Mouse (Mus musculus): ENCODE results near the gene Pga5. TPM values are rescaled to one million over a fixed set of nuclear protein-coding genes. Genes with fewer than 3 reads are reported as not detected.

Gene Pga5
- polyA plus RNA-seq, 1 experiment, result not detected

DNA sequence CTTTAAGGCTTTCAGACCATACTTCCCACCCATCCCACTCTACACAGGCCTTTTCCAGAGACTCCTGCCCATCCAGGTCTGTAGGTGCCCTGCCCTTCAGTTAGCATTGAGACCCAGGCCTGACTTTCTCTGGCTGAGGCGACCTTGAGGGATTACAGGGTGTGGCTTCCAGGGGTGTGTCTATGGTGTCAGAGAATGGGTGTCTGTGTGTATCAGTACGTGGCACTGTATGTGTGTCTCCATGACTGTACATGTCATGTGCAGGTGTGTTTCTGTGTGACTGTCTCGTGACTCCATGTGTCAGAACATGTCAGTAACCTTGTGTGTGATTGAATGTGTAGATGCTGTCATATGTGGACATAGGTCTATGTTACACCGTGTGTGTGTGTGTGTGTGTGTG is 6.6 kb downstream of the Pga5 start:
- TF ChIP-seq CTCF (IDR thresholded peaks at IDR 0.05; ENCODE audit: control insufficient read depth, insufficient read depth, low read length) (no peak), POLR2A (IDR thresholded peaks at IDR 0.05; ENCODE audit: borderline replicate concordance, control insufficient read depth, low read depth, low read length) (no peak)
- H3K4me3 ChIP-seq (replicated peaks; ENCODE audit: control insufficient read depth, low read depth, low read length), result no peak overlapping the region
- 74% methylated on average over 4 of the region's 4 CpGs for WGBS

DNA sequence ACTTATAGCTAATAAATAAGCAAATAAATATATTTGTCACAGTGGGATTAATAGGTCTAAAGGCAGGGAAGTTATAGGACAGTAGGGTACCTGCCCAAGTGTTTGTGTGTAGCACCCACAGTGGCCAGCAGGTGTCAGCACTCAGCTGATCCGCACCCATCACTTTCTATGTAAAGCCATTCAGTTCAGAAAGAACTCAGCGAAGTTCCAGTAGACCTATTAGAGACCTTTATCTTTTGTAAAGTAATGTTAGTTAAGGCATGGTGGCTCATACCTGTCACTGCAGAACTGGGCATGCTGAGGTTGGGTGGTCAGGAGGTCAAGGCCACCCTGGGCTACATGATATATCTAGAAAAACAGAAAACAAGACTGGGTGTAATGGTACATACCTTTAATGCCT is 12.4 kb downstream of the Pga5 start:
- no peak overlapping the region for H3K27ac ChIP-seq (ENCODE audit: control insufficient read depth, insufficient read depth, low read depth, low read length, poor library complexity)
- WGBS, result 6% methylated on average over 2 of the region's 2 CpGs

More for the DNA sequence above, 6.6 kb downstream of the Pga5 start:
- Histone ChIP-seq H3K27ac (ENCODE audit: control insufficient read depth, insufficient read depth, low read depth, low read length, poor library complexity) (no peak overlapping the region), H3K4me1 (ENCODE audit: control insufficient read depth, insufficient read depth, low read length) (no peaks in the 10 kb centered on the region)

DNA sequence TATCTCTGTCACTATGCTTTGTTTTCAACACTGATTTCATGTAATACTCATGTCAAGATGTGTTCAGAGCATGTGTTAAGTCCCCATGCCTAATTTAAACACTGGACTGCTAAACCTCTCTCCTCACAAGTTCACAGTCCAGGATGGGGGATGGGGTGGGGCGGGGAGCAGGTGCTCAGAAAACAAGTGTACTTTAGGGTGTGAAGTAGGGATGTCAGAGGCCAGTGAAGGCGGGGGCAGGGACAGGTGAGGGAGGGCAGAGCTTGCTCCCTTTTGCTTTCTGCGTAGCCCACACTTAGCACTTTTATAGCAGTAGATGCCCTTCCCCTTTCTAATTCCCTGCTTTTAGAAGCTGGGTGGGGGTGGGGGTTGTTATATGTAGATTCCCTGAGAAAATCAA is 12.8 kb downstream of the Pga5 start:
- Histone ChIP-seq H3K27ac (ENCODE audit: control insufficient read depth, insufficient read depth, low read depth, low read length, poor library complexity) (no peak overlapping the region), H3K4me3 (replicated peaks; ENCODE audit: control insufficient read depth, low read depth, low read length) (no peak overlapping the region), H3K4me1 (ENCODE audit: control insufficient read depth, insufficient read depth, low read length) (peaks cover 2% of the 10 kb centered on the region; the same call in 1 of the 2 replicates)
- no peak for TF ChIP-seq CTCF (IDR thresholded peaks at IDR 0.05; ENCODE audit: control insufficient read depth, insufficient read depth, low read length)
- no peak for TF ChIP-seq POLR2A (IDR thresholded peaks at IDR 0.05; ENCODE audit: borderline replicate concordance, control insufficient read depth, low read depth, low read length)
- 64% methylated on average over 3 of the region's 3 CpGs for WGBS

More for the DNA sequence above, 12.4 kb downstream of the Pga5 start:
- H3K4me1 ChIP-seq (ENCODE audit: control insufficient read depth, insufficient read depth, low read length), result peaks cover 2% of the 10 kb centered on the region; the same call in 1 of the 2 replicates
- TF ChIP-seq POLR2A (IDR thresholded peaks at IDR 0.05; ENCODE audit: borderline replicate concordance, control insufficient read depth, low read depth, low read length) (no peak), CTCF (IDR thresholded peaks at IDR 0.05; ENCODE audit: control insufficient read depth, insufficient read depth, low read length) (peak; percentile 94)
- no peak overlapping the region for H3K4me3 ChIP-seq (replicated peaks; ENCODE audit: control insufficient read depth, low read depth, low read length)

DNA sequence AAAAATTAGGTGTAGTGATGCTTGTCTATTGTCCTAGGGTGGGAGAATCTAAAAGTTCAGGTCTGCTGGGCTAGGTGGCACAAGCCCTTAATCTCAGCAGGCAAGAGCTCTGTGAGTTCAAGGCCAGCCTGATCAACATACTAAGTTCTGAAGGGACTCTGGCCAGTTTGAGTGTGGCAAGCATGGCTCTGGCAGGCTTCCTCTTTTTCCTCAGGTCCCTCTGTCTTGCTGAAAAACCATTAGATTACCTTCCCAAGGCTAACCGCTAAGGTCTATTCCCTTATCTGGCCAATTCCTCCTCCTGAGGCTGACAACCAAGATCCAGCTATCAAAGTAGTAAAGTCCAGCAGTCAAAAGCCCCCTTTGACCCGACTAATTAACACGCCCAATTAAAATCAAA is 15.2 kb downstream of the Pga5 start:
- TF ChIP-seq POLR2A (IDR thresholded peaks at IDR 0.05; ENCODE audit: borderline replicate concordance, control insufficient read depth, low read depth, low read length) (no peak), CTCF (IDR thresholded peaks at IDR 0.05; ENCODE audit: control insufficient read depth, insufficient read depth, low read length) (no peak)
- H3K4me1 ChIP-seq (ENCODE audit: control insufficient read depth, insufficient read depth, low read length), result peaks cover 2% of the 10 kb centered on the region; the same call in 1 of the 2 replicates
- WGBS, result 38% methylated on average over 3 of the region's 3 CpGs
- no peak overlapping the region for H3K4me3 ChIP-seq (replicated peaks; ENCODE audit: control insufficient read depth, low read depth, low read length)
- peak overlapping the region; percentile 56; the same call in 1 of the 2 replicates for H3K27ac ChIP-seq (ENCODE audit: control insufficient read depth, insufficient read depth, low read depth, low read length, poor library complexity)

DNA sequence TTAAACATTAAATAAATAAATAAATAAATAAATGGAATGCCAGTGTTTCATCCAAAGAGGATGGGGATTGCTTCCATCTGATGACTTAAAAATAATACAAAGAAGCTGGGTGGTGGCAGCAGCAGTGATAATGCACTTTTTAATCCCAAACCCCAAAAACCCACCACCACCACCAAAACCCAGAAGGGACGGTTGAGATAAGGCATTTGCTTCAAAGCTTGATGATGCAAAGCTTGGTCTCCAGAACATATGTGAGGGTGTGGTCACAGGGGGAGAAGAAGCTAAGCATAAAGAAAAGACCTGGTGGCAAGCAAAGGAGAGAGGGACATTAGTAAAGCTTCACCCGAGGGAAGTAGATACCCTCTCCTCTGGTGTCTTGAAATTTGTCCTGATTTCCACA is 16.0 kb downstream of the Pga5 start:
- no peak overlapping the region for H3K4me3 ChIP-seq (replicated peaks; ENCODE audit: control insufficient read depth, low read depth, low read length)
- TF ChIP-seq POLR2A (IDR thresholded peaks at IDR 0.05; ENCODE audit: borderline replicate concordance, control insufficient read depth, low read depth, low read length), result no peak
- no peak for TF ChIP-seq CTCF (IDR thresholded peaks at IDR 0.05; ENCODE audit: control insufficient read depth, insufficient read depth, low read length)
- 49% methylated on average over 2 of the region's 2 CpGs for WGBS
- peaks cover 2% of the 10 kb centered on the region; the same call in 1 of the 2 replicates for H3K4me1 ChIP-seq (ENCODE audit: control insufficient read depth, insufficient read depth, low read length)
- H3K27ac ChIP-seq (ENCODE audit: control insufficient read depth, insufficient read depth, low read depth, low read length, poor library complexity), result peak overlapping the region; percentile 56

DNA sequence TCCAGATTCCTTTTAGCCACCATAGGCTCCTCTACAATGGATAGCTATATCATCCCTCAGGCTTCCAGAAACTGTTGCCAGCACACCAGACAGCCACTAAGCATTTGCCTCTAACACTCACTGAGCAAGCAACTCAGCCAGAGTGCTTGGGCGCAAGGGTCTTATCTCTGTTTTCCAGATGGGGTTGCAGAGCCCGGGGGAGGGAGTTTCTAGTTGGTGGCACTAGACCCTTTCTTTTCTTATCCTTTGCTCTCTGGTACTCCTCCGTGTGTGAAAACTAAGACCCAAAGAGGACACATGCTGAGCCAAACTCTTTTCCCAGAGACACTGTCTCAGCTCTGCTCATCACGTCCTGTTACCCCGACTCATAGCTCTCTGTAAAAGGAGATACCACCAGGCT is 16.5 kb downstream of the Pga5 start:
- Histone ChIP-seq H3K4me3 (replicated peaks; ENCODE audit: control insufficient read depth, low read depth, low read length) (no peak overlapping the region), H3K27ac (ENCODE audit: control insufficient read depth, insufficient read depth, low read depth, low read length, poor library complexity) (peak overlapping the region; percentile 79), H3K4me1 (ENCODE audit: control insufficient read depth, insufficient read depth, low read length) (peaks cover 2% of the 10 kb centered on the region; the same call in 1 of the 2 replicates)
- 64% methylated on average over 5 of the region's 5 CpGs for WGBS
- TF ChIP-seq CTCF (IDR thresholded peaks at IDR 0.05; ENCODE audit: control insufficient read depth, insufficient read depth, low read length) (no peak), POLR2A (IDR thresholded peaks at IDR 0.05; ENCODE audit: borderline replicate concordance, control insufficient read depth, low read depth, low read length) (no peak)

DNA sequence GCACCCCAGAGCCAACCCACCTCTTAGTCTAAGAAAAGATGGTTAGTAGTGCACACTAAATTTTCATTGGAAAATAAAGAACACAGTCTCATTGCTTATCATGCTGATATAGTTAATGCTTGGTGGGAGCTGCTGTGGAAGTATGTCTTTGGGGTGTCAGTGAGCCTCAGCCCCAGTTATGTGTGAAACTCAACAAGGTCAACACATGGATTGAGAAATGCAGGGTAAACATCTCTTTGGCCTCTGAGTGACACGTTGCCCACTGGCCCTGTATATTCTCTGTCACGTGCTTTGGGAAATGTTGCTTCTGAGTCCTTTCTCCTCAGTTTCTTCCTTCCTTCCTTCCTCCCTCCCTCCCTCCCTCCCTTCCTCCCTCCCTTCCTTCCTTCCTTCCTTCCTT is 19.5 kb downstream of the Pga5 start:
- H3K27ac ChIP-seq (ENCODE audit: control insufficient read depth, insufficient read depth, low read depth, low read length, poor library complexity), result no peak overlapping the region
- H3K4me3 ChIP-seq (replicated peaks; ENCODE audit: control insufficient read depth, low read depth, low read length), result no peak overlapping the region
- H3K4me1 ChIP-seq (ENCODE audit: control insufficient read depth, insufficient read depth, low read length), result peaks cover 2% of the 10 kb centered on the region; the same call in 1 of the 2 replicates
- WGBS, result 70% methylated on average over 2 of the region's 2 CpGs
- TF ChIP-seq CTCF (IDR thresholded peaks at IDR 0.05; ENCODE audit: control insufficient read depth, insufficient read depth, low read length), result no peak
- no peak for TF ChIP-seq POLR2A (IDR thresholded peaks at IDR 0.05; ENCODE audit: borderline replicate concordance, control insufficient read depth, low read depth, low read length)

DNA sequence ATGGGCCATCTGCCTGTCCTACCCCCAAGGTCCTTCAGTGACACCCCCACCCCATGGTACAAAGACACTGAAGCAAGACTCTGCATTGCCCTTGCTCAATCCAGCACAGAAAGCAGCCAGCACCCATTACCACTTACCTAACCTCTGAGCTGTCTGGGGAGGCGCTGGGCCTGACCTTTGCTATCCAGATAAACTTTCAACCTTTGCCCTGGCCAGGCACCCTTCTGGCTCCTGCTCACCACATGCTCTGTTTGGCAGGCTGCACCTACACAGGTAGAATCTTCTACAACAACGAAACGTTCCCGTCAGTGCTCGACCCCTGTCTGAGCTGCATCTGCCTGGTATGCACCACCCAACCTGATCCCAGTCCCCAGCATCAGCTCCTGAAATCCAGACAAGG is 20.1 kb downstream of the Pga5 start:
- H3K4me1 ChIP-seq (ENCODE audit: control insufficient read depth, insufficient read depth, low read length), result peaks cover 2% of the 10 kb centered on the region; the same call in 1 of the 2 replicates
- H3K4me3 ChIP-seq (replicated peaks; ENCODE audit: control insufficient read depth, low read depth, low read length), result no peak overlapping the region
- WGBS, result 91% methylated on average over 5 of the region's 5 CpGs
- TF ChIP-seq POLR2A (IDR thresholded peaks at IDR 0.05; ENCODE audit: borderline replicate concordance, control insufficient read depth, low read depth, low read length), result no peak
- TF ChIP-seq CTCF (IDR thresholded peaks at IDR 0.05; ENCODE audit: control insufficient read depth, insufficient read depth, low read length), result no peak
- no peak overlapping the region for H3K27ac ChIP-seq (ENCODE audit: control insufficient read depth, insufficient read depth, low read depth, low read length, poor library complexity)

DNA sequence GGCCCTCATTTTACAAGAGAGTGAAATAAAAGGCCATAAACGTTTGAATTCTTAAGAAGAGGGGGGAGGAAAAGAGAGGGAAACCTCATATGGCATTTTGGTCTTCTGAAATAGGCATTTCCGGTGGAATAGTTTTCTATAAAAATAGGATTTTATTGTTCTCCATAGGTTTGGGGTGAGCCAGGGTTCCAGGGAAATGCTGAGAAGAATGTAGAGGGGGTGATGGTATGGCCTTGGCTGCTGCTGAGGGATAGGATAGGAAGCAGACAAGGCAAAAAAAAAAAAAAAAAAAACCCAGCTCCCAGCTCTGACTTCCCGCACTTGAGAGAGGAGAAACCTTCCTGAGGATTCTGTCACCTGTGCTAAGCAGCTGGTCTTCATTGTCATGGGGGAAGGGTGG is 21.8 kb downstream of the Pga5 start:
- TF ChIP-seq POLR2A (IDR thresholded peaks at IDR 0.05; ENCODE audit: borderline replicate concordance, control insufficient read depth, low read depth, low read length), result no peak
- no peak for TF ChIP-seq CTCF (IDR thresholded peaks at IDR 0.05; ENCODE audit: control insufficient read depth, insufficient read depth, low read length)
- no peak overlapping the region for H3K4me3 ChIP-seq (replicated peaks; ENCODE audit: control insufficient read depth, low read depth, low read length)
- H3K27ac ChIP-seq (ENCODE audit: control insufficient read depth, insufficient read depth, low read depth, low read length, poor library complexity), result no peak overlapping the region
- no peaks in the 10 kb centered on the region; the same call in 1 of the 2 replicates for H3K4me1 ChIP-seq (ENCODE audit: control insufficient read depth, insufficient read depth, low read length)
- WGBS, result 76% methylated on average over 3 of the region's 3 CpGs

All from bone marrow, adult 2 months (tissue).